Mouse (Mus musculus) cortical plate, adult 2 months (tissue): Measurements from ENCODE around the gene Morn3.

Experiments
- CTCF ChIP-seq: fragments of 200-500 bp; IDR thresholded peaks from 2 replicates; pipeline ENCODE4 v1.5.1; 2011; ENCODE audit warnings: mild to moderate bottlenecking, control low read depth, low read length; ENCODE audit not compliant: insufficient read depth; ENCODE audit errors: extremely low read depth
- POLR2A ChIP-seq: fragments of 200-500 bp; IDR thresholded peaks from 2 replicates; pipeline ENCODE4 v1.6.1; 2011; ENCODE audit warnings: mild to moderate bottlenecking, low read length, control low read depth; ENCODE audit not compliant: insufficient read depth; ENCODE audit errors: extremely low read depth

GRCm38 (mm10) chr5:123014753-123015701 is 31.8 kb downstream of the Morn3 start, which contains the start of gene Orai1:
- no peak for TF ChIP-seq CTCF
- peak; percentile 62; the same call in 1 of the 2 replicates for TF ChIP-seq POLR2A
